Mouse (Mus musculus): ENCODE data around the gene Epha3. TPM values are rescaled to one million over a fixed set of nuclear protein-coding genes. Genes with fewer than 3 reads are reported as not detected.

Epha3 gene
- polyA plus RNA-seq, 1 experiment from 2014 or later: 36.3 TPM

- no peaks in the 10 kb centered on the region for H3K36me3 ChIP-seq (ENCODE audit: control insufficient read depth, insufficient read depth, low read length)
- ATAC-seq (ENCODE audit: low read depth): no peak
- H3K27me3 ChIP-seq (ENCODE audit: control insufficient read depth, insufficient read depth, low read depth, low read length): no peaks in the 10 kb centered on the region
- no peak overlapping the region for H3K27ac ChIP-seq (ENCODE audit: low read length)
- no peak overlapping the region for H3K4me2 ChIP-seq (ENCODE audit: low read depth, low read length)
- no peak overlapping the region for H3K9ac ChIP-seq (ENCODE audit: low read length)
- 65% methylated on average over 2 of the region's 2 CpGs for WGBS
- no peaks in the 10 kb centered on the region for H3K4me1 ChIP-seq (replicated peaks; ENCODE audit: control insufficient read depth, insufficient read depth, low read length)
- H3K9me3 ChIP-seq (ENCODE audit: control insufficient read depth, low read length): no peaks in the 10 kb centered on the region
- no peak overlapping the region for H3K4me3 ChIP-seq (ENCODE audit: low read length)
Observed at GRCm38 (mm10) chr16:63842911-63843310, 21.1 kb downstream of the Epha3 start.

- Histone ChIP-seq H3K9ac (ENCODE audit: low read length) (no peak overlapping the region), H3K9me3 (ENCODE audit: control insufficient read depth, low read length) (no peaks in the 10 kb centered on the region), H3K36me3 (ENCODE audit: control insufficient read depth, insufficient read depth, low read length) (no peaks in the 10 kb centered on the region), H3K4me3 (ENCODE audit: low read length) (no peak overlapping the region), H3K4me2 (ENCODE audit: low read depth, low read length) (no peak overlapping the region), H3K27ac (ENCODE audit: low read length) (no peak overlapping the region), H3K27me3 (ENCODE audit: control insufficient read depth, insufficient read depth, low read depth, low read length) (no peaks in the 10 kb centered on the region), H3K4me1 (replicated peaks; ENCODE audit: control insufficient read depth, insufficient read depth, low read length) (no peaks in the 10 kb centered on the region)
- no peak for ATAC-seq (ENCODE audit: low read depth)
Observed at GRCm38 (mm10) chr16:63837466-63837865, 26.5 kb downstream of the Epha3 start.

DNA sequence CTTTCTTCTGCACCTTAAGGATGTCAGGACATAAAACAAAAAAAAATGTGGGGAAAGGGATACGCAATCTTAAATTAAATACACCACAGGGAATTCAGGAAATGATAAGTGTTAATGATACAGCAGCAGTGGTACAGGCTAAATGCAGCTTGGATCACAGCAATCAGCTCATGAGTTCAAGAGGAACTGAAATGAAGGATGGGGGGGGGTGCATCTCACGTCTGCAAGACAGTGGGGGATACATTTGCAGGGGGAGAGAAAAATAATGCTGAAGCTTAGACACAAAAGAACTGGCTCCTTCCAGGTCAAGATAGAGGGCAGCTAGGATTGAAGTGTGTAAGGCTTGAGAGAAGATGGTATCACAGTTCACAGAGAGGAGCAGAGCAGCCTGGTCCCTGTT lies 42.8 kb downstream of the Epha3 start:
- Histone ChIP-seq H3K36me3 (ENCODE audit: control insufficient read depth, insufficient read depth, low read length) (no peaks in the 10 kb centered on the region), H3K9me3 (ENCODE audit: control insufficient read depth, low read length) (no peaks in the 10 kb centered on the region), H3K4me1 (replicated peaks; ENCODE audit: control insufficient read depth, insufficient read depth, low read length) (no peaks in the 10 kb centered on the region), H3K4me3 (ENCODE audit: low read length) (no peak overlapping the region), H3K27me3 (ENCODE audit: control insufficient read depth, insufficient read depth, low read depth, low read length) (no peaks in the 10 kb centered on the region), H3K9ac (ENCODE audit: low read length) (no peak overlapping the region), H3K4me2 (ENCODE audit: low read depth, low read length) (no peak overlapping the region), H3K27ac (ENCODE audit: low read length) (no peak overlapping the region)
- WGBS: 54% methylated on average over 2 of the region's 2 CpGs
- ATAC-seq (ENCODE audit: low read depth): no peak

DNA sequence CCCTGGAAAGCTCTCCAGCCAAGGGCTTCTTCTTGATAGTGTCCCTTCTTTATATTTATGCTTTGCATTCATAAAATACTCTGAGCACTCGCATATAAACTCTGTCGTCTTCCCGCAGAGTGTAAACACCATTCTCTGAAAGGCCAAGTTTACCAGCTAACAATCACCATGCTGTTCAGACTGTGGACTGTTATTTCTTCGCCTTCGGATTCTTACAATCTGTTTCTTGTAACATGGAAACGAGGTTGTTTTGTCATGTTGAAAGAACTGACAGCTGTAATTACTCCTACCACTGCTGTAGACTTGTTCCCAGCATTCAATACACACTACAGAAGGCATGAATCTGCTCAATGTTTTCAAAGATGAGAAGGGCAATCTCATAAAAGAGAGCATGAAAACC lies 46.4 kb downstream of the Epha3 start:
- H3K27ac ChIP-seq (ENCODE audit: low read length): peak overlapping the region; percentile 30
- H3K9ac ChIP-seq (ENCODE audit: low read length): no peak overlapping the region
- H3K4me1 ChIP-seq (replicated peaks; ENCODE audit: control insufficient read depth, insufficient read depth, low read length): no peaks in the 10 kb centered on the region
- WGBS: 44% methylated on average over 6 of the region's 6 CpGs
- peak; percentile 73 for ATAC-seq (ENCODE audit: low read depth)
- H3K27me3 ChIP-seq (ENCODE audit: control insufficient read depth, insufficient read depth, low read depth, low read length): no peaks in the 10 kb centered on the region
- no peaks in the 10 kb centered on the region for H3K36me3 ChIP-seq (ENCODE audit: control insufficient read depth, insufficient read depth, low read length)
- no peak overlapping the region for H3K4me3 ChIP-seq (ENCODE audit: low read length)
- no peak overlapping the region for H3K4me2 ChIP-seq (ENCODE audit: low read depth, low read length)
- H3K9me3 ChIP-seq (ENCODE audit: control insufficient read depth, low read length): no peaks in the 10 kb centered on the region

DNA sequence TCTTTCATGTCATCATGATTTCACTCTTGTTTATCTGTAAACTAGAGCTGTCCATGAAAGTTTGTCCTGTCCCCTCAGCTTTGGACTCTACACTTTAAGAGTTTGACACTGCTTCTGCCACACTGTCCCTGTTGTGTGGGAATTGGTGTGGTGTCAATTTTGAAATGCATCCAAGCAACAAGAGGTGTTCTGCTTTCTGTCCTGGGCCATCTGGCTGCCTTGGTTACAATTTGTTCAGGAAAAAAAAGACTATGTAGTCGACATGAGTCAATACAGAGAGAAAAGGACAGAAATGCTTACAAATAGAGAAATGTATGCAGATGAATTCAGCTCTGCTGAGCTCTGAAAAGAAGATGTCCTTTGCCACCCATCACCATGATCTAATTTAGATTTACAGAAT lies 47.3 kb downstream of the Epha3 start:
- WGBS: 16% methylated on average over 1 of the region's 1 CpGs
- no peaks in the 10 kb centered on the region for H3K27me3 ChIP-seq (ENCODE audit: control insufficient read depth, insufficient read depth, low read depth, low read length)
- no peak overlapping the region for H3K4me3 ChIP-seq (ENCODE audit: low read length)
- no peaks in the 10 kb centered on the region for H3K9me3 ChIP-seq (ENCODE audit: control insufficient read depth, low read length)
- H3K4me1 ChIP-seq (replicated peaks; ENCODE audit: control insufficient read depth, insufficient read depth, low read length): no peaks in the 10 kb centered on the region
- H3K9ac ChIP-seq (ENCODE audit: low read length): no peak overlapping the region
- H3K27ac ChIP-seq (ENCODE audit: low read length): no peak overlapping the region
- ATAC-seq (ENCODE audit: low read depth): no peak
- no peaks in the 10 kb centered on the region for H3K36me3 ChIP-seq (ENCODE audit: control insufficient read depth, insufficient read depth, low read length)
- no peak overlapping the region for H3K4me2 ChIP-seq (ENCODE audit: low read depth, low read length)

DNA sequence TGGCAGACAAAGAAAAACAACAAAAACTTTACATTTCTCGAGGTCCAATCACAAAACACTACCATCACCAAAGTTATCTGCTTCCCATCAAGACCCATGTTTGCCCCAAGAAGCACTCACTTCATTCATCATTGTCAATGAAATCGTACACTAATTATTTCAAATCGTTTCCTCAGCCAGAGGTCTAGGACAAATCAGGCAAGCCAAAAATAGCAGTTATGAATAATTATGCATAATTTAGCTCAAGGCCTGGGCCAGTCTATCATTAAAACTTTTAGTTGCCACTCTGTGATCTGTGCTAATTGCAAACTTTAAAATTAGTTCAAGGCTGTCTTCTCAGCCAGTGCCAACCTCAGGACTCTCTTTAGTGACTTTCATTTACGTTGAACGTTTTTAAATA lies 54.1 kb downstream of the Epha3 start:
- no peak overlapping the region for H3K27ac ChIP-seq (ENCODE audit: low read length)
- H3K4me2 ChIP-seq (ENCODE audit: low read depth, low read length): no peak overlapping the region
- no peaks in the 10 kb centered on the region for H3K27me3 ChIP-seq (ENCODE audit: control insufficient read depth, insufficient read depth, low read depth, low read length)
- H3K9me3 ChIP-seq (ENCODE audit: control insufficient read depth, low read length): no peaks in the 10 kb centered on the region
- ATAC-seq (ENCODE audit: low read depth): no peak
- WGBS: 45% methylated on average over 5 of the region's 5 CpGs
- H3K4me1 ChIP-seq (replicated peaks; ENCODE audit: control insufficient read depth, insufficient read depth, low read length): 0 out of 2 replicates have a peak, but pooled peaks cover 3% of the 10 kb centered on the region
- no peak overlapping the region for H3K9ac ChIP-seq (ENCODE audit: low read length)
- no peaks in the 10 kb centered on the region for H3K36me3 ChIP-seq (ENCODE audit: control insufficient read depth, insufficient read depth, low read length)
- H3K4me3 ChIP-seq (ENCODE audit: low read length): no peak overlapping the region

DNA sequence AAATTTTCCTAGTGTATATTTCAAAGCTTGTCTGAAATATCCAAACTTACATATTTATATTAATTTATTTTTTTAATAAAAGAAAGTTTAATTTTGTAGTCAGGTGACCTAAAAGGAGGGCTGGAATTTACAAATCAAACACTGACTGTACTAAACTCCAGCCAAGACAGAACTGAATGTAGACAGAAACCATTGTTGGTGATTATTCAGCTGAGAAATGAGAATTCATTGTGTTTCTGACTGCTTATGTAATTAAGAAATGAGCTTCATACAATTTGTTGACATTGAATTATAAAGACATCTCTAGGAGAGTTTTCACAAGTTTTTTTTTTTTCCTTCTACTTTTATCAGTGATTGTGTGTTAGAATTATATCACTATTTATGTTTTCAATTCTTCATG lies 55.0 kb downstream of the Epha3 start:
- Histone ChIP-seq H3K9ac (ENCODE audit: low read length) (no peak overlapping the region), H3K4me1 (replicated peaks; ENCODE audit: control insufficient read depth, insufficient read depth, low read length) (0 out of 2 replicates have a peak, but pooled peaks cover 3% of the 10 kb centered on the region), H3K4me3 (ENCODE audit: low read length) (no peak overlapping the region), H3K27me3 (ENCODE audit: control insufficient read depth, insufficient read depth, low read depth, low read length) (no peaks in the 10 kb centered on the region), H3K9me3 (ENCODE audit: control insufficient read depth, low read length) (no peaks in the 10 kb centered on the region), H3K27ac (ENCODE audit: low read length) (no peak overlapping the region), H3K4me2 (ENCODE audit: low read depth, low read length) (no peak overlapping the region), H3K36me3 (ENCODE audit: control insufficient read depth, insufficient read depth, low read length) (no peaks in the 10 kb centered on the region)
- ATAC-seq (ENCODE audit: low read depth): no peak

GRCm38 (mm10) chr16:63806437-63807129 lies 57.4 kb downstream of the Epha3 start:
- H3K4me3 ChIP-seq (ENCODE audit: low read length): no peak overlapping the region
- 0 out of 2 replicates have a peak, but pooled peaks cover 3% of the 10 kb centered on the region for H3K4me1 ChIP-seq (replicated peaks; ENCODE audit: control insufficient read depth, insufficient read depth, low read length)
- 81% methylated on average over 5 of the region's 5 CpGs for WGBS
- H3K4me2 ChIP-seq (ENCODE audit: low read depth, low read length): no peak overlapping the region
- no peaks in the 10 kb centered on the region for H3K27me3 ChIP-seq (ENCODE audit: control insufficient read depth, insufficient read depth, low read depth, low read length)
- no peak overlapping the region for H3K9ac ChIP-seq (ENCODE audit: low read length)
- no peak overlapping the region for H3K27ac ChIP-seq (ENCODE audit: low read length)
- ATAC-seq (ENCODE audit: low read depth): no peak
- H3K9me3 ChIP-seq (ENCODE audit: control insufficient read depth, low read length): no peaks in the 10 kb centered on the region
- no peaks in the 10 kb centered on the region for H3K36me3 ChIP-seq (ENCODE audit: control insufficient read depth, insufficient read depth, low read length)

GRCm38 (mm10) chr16:63806025-63806424 lies 58.0 kb downstream of the Epha3 start:
- ATAC-seq (ENCODE audit: low read depth): no peak
- H3K4me2 ChIP-seq (ENCODE audit: low read depth, low read length): no peak overlapping the region
- WGBS: 89% methylated on average over 3 of the region's 3 CpGs

GRCm38 (mm10) chr16:63801436-63801835 lies 62.5 kb downstream of the Epha3 start:
- H3K36me3 ChIP-seq (ENCODE audit: control insufficient read depth, insufficient read depth, low read length): no peaks in the 10 kb centered on the region
- no peaks in the 10 kb centered on the region for H3K9me3 ChIP-seq (ENCODE audit: control insufficient read depth, low read length)
- 0 out of 2 replicates have a peak, but pooled peaks cover 2% of the 10 kb centered on the region for H3K4me1 ChIP-seq (replicated peaks; ENCODE audit: control insufficient read depth, insufficient read depth, low read length)
- no peak overlapping the region for H3K9ac ChIP-seq (ENCODE audit: low read length)
- 74% methylated on average over 3 of the region's 3 CpGs for WGBS
- ATAC-seq (ENCODE audit: low read depth): no peak
- H3K27ac ChIP-seq (ENCODE audit: low read length): no peak overlapping the region
- H3K4me2 ChIP-seq (ENCODE audit: low read depth, low read length): no peak overlapping the region
- H3K27me3 ChIP-seq (ENCODE audit: control insufficient read depth, insufficient read depth, low read depth, low read length): no peaks in the 10 kb centered on the region
- no peak overlapping the region for H3K4me3 ChIP-seq (ENCODE audit: low read length)

More at GRCm38 (mm10) chr16:63806025-63806424, 58.0 kb downstream of the Epha3 start:
- H3K27me3 ChIP-seq (ENCODE audit: control insufficient read depth, insufficient read depth, low read depth, low read length): no peaks in the 10 kb centered on the region
- H3K27ac ChIP-seq (ENCODE audit: low read length): no peak overlapping the region
- H3K4me3 ChIP-seq (ENCODE audit: low read length): no peak overlapping the region
- no peaks in the 10 kb centered on the region for H3K9me3 ChIP-seq (ENCODE audit: control insufficient read depth, low read length)
- H3K4me1 ChIP-seq (replicated peaks; ENCODE audit: control insufficient read depth, insufficient read depth, low read length): 0 out of 2 replicates have a peak, but pooled peaks cover 5% of the 10 kb centered on the region
- H3K36me3 ChIP-seq (ENCODE audit: control insufficient read depth, insufficient read depth, low read length): no peaks in the 10 kb centered on the region
- H3K9ac ChIP-seq (ENCODE audit: low read length): no peak overlapping the region
